Mouse (Mus musculus) embryonic facial prominence, embryonic 12.5 days (tissue): ENCODE measurements around the gene Mat2b. TPM values are rescaled to one million over a fixed set of nuclear protein-coding genes. Genes with fewer than 3 reads are reported as not detected.

Source experiments
- ATAC-seq: fragments of 200-750 bp; cut with Nextera tagmentation; 2 replicates; pipeline ENCODE4 v1.8.0; 2017; ENCODE audit not compliant: insufficient number of reproducible peaks, insufficient read depth, low FRiP score, low TSS enrichment
- H3K27ac ChIP-seq: fragments of 300-500 bp; sonication (generic); 2 replicates; pipeline ENCODE4 v1.5.1; 2016; ENCODE audit warnings: mild to moderate bottlenecking
- H3K27me3 ChIP-seq: fragments of 300-500 bp; sonication (generic); 2 replicates; pipeline ENCODE4 v1.6.1; 2016; ENCODE audit warnings: mild to moderate bottlenecking, moderate library complexity
- H3K36me3 ChIP-seq: fragments of 300-500 bp; sonication (generic); 2 replicates; pipeline ENCODE4 v1.6.1; 2016; ENCODE audit warnings: mild to moderate bottlenecking
- H3K4me1 ChIP-seq: fragments of 300-500 bp; sonication (generic); 2 replicates; pipeline ENCODE4 v1.6.1; 2016
- H3K4me2 ChIP-seq: fragments of 300-500 bp; sonication (generic); replicated peaks from 2 replicates; pipeline ENCODE4 v1.6.1; 2016; ENCODE audit warnings: mild to moderate bottlenecking, moderate library complexity
- H3K4me3 ChIP-seq: fragments of 300-500 bp; sonication (generic); 2 replicates; pipeline ENCODE4 v1.5.1; 2016; ENCODE audit warnings: mild to moderate bottlenecking
- H3K9ac ChIP-seq: fragments of 300-500 bp; sonication (generic); 2 replicates; pipeline ENCODE4 v1.6.1; 2016; ENCODE audit warnings: mild to moderate bottlenecking, moderate library complexity
- H3K9me3 ChIP-seq: fragments of 300-500 bp; sonication (generic); 2 replicates; pipeline ENCODE4 v1.6.1; 2016; ENCODE audit warnings: mild to moderate bottlenecking, moderate library complexity
- WGBS: fragments of 180-500 bp; shearing (Covaris S2); methylation state at CpG from one replicate; pipeline ENCODE4 v1.1.7; 2016; 5-methylcytosine and 5-hydroxymethylcytosine counted together
- polyA plus RNA-seq: library from polyadenylated mRNA; unstranded; fragments of >200 nt; fragmentation: Nextera tagmentation; extraction: Ambion mirVana; gene quantifications from 2 replicates; pipeline ENCODE4 v1.2.1, GENCODE M21; 2016

The Mat2b gene
- polyA plus RNA-seq, 1 experiment from 2014 or later: 89.0 TPM

DNA sequence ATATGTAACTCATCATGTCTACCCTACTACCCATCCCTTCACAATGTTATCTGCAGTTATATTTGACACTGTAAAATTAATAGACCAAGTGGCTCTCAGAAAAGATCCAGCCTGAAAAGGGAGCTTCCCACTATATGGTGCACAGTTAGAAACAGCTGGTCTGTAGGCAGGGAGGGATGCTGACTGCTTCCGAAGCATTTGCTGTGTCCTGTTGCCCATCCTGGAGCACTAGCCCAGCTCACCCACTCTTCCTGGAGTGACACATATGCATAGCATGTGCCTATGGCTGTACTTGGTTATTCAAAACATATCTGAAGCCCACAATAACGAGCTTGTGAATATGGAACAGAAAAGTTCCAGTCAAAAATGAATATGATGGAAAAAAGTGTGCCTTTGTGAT, 47.8 kb downstream of the Mat2b start:
- ATAC-seq: no peak
- Histone ChIP-seq H3K4me2 (no peak overlapping the region), H3K27me3 (no peaks in the 10 kb centered on the region), H3K9ac (no peak overlapping the region), H3K4me1 (no peaks in the 10 kb centered on the region), H3K9me3 (no peaks in the 10 kb centered on the region), H3K4me3 (no peak overlapping the region), H3K27ac (no peak overlapping the region), H3K36me3 (no peaks in the 10 kb centered on the region)
- 68% methylated on average over 2 of the region's 2 CpGs for WGBS

Other genes starting within 250 kb of the Mat2b start
- 47.2 and 54.9 TPM in 2 replicates for gene Hmmr, start 38.2 kb upstream of the Mat2b start, polyA plus RNA-seq
- gene Nudcd2, start 38.5 kb upstream of the Mat2b start, polyA plus RNA-seq: 166 and 178 TPM in 2 replicates
- gene Ccng1, start 60.1 kb upstream of the Mat2b start, polyA plus RNA-seq: 34.3 and 39.9 TPM in 2 replicates